Mouse (Mus musculus) heart, postnatal 0 days (tissue): Measurements from ENCODE around the gene Kcnn3.

Experiments used
- CTCF ChIP-seq: IDR thresholded peaks from 2 replicates; pipeline ENCODE4 v1.5.1; 2016; ENCODE audit warnings: antibody characterized with exemption, control low read depth, low read depth
- EP300 ChIP-seq: IDR thresholded peaks from 2 replicates; pipeline ENCODE4 v1.6.1; 2016; ENCODE audit warnings: antibody characterized with exemption, low read depth

DNA sequence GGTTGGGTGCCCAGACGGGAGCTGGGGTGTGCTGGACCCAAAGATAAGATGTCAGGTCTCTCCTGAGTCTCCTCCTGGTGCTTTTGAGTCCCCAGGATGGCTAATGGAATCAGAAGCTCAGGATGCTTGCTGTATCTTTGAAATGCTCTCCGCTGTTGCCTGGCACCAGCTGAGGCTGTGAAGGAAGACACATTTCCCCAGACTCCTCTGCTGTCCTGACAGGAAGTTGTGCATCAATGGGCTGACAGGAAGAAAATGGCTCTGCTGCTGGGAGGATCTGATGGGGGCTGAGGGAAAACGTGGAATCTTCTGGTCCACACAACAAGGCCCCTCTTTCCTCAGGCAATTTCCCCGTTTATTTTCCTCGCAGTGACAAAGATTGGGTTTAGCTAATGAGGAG is 27.0 kb downstream of the Kcnn3 start:
- TF ChIP-seq CTCF = no peak
- no peak for TF ChIP-seq EP300
